In genomic region chr3:142764995-142765777, GRCm38 (mm10) we compare ENCODE assay signal across 8 mouse cellular contexts. TPM values are rescaled to one million over a fixed set of nuclear protein-coding genes. Genes with fewer than 3 reads are reported as not detected.
DNase-seq lines count a peak whose midpoint lies in the region; ATAC-seq and TF ChIP-seq lines count a peak whose summit lies in the region.

Gtf2b (plus strand) TSS chr3:142765045.

- no peaks in the 10 kb centered on the region for H3K36me3 ChIP-seq in C2C12 (ENCODE audit: control insufficient read depth, insufficient read depth)
- H3K36me3 ChIP-seq in erythroblast, embryonic 14.5 days (ENCODE audit: control insufficient read depth): peaks cover 2% of the 10 kb centered on the region; the same call in 1 of the 2 replicates
- H3K36me3 ChIP-seq in heart, embryonic 12.5 days: no peaks in the 10 kb centered on the region
- H3K36me3 ChIP-seq in kidney, postnatal 0 days (ENCODE audit: insufficient read depth, low read length): no peaks in the 10 kb centered on the region
- no peaks in the 10 kb centered on the region for H3K36me3 ChIP-seq in liver, embryonic 11.5 days (ENCODE audit: control insufficient read depth, insufficient read depth, low read length)
- no peaks in the 10 kb centered on the region for H3K36me3 ChIP-seq in stomach, embryonic 14.5 days (ENCODE audit: control insufficient read depth, insufficient read depth, low read length)

- TF ChIP-seq CTCF in C2C12 (IDR thresholded peaks at IDR 0.05; ENCODE audit: control insufficient read depth, insufficient read depth, insufficient read length): no peak
- TF ChIP-seq CTCF in brain, embryonic 14.5 days (IDR thresholded peaks at IDR 0.05; ENCODE audit: borderline replicate concordance, extremely low read depth, insufficient read depth, insufficient read length): no peak
- TF ChIP-seq CTCF in kidney, postnatal 0 days (IDR thresholded peaks at IDR 0.05; ENCODE audit: low read depth): 0 out of 2 replicates have a peak, but pooled peaks have one; percentile 7

- peak within 1 kb of the TSS; percentile 74; the same call in 1 of the 2 replicates for H3K27ac ChIP-seq in heart, embryonic 12.5 days (ENCODE audit: poor library complexity, severe bottlenecking)
- peak within 1 kb of the TSS; percentile 79 for H3K27ac ChIP-seq in kidney, postnatal 0 days
- H3K27ac ChIP-seq in liver, embryonic 11.5 days (ENCODE audit: low read depth, low read length): peak within 1 kb of the TSS; percentile 85
- H3K27ac ChIP-seq in stomach, embryonic 14.5 days (ENCODE audit: low read length): peak within 1 kb of the TSS; percentile 81

- ATAC-seq in heart, embryonic 12.5 days (ENCODE audit: insufficient number of reproducible peaks, low FRiP score): peak; percentile 99
- peak; percentile 100 for ATAC-seq in kidney, postnatal 0 days (replicated peaks; ENCODE audit: low FRiP score, low read depth)
- ATAC-seq in liver, embryonic 11.5 days (replicated peaks; ENCODE audit: low FRiP score): peak; percentile 99
- peak; percentile 100 for ATAC-seq in stomach, embryonic 14.5 days (ENCODE audit: insufficient number of reproducible peaks, insufficient read depth, low FRiP score, low read depth)

- H3K9ac ChIP-seq in heart, embryonic 12.5 days: peak within 1 kb of the TSS; percentile 92
- H3K9ac ChIP-seq in kidney, postnatal 0 days (ENCODE audit: low read depth, low read length): peak within 1 kb of the TSS; percentile 90
- peak within 1 kb of the TSS; percentile 93 for H3K9ac ChIP-seq in liver, embryonic 11.5 days (ENCODE audit: low read depth, low read length)
- peak within 1 kb of the TSS; percentile 93 for H3K9ac ChIP-seq in stomach, embryonic 14.5 days (replicated peaks; ENCODE audit: low read depth, low read length)

- WGBS in heart, embryonic 12.5 days: under 1% methylated on average over 64 of the region's 64 CpGs
- under 1% methylated on average over 64 of the region's 64 CpGs for WGBS in kidney, postnatal 0 days
- WGBS in liver, embryonic 11.5 days: under 1% methylated on average over 64 of the region's 64 CpGs
- WGBS in stomach, embryonic 14.5 days: under 1% methylated on average over 63 of the region's 64 CpGs

- H3K4me2 ChIP-seq in heart, embryonic 12.5 days: peak within 1 kb of the TSS; percentile 74
- peak within 1 kb of the TSS; percentile 83 for H3K4me2 ChIP-seq in kidney, postnatal 0 days (ENCODE audit: low read length)
- H3K4me2 ChIP-seq in liver, embryonic 11.5 days: peak within 1 kb of the TSS; percentile 70
- H3K4me2 ChIP-seq in stomach, embryonic 14.5 days (replicated peaks; ENCODE audit: low read depth, low read length): peak within 1 kb of the TSS; percentile 90

- peaks cover 52% of the 10 kb centered on the region for H3K79me2 ChIP-seq in C2C12 (ENCODE audit: control insufficient read depth, insufficient read depth)

- peak within 1 kb of the TSS; percentile 95 for H3ac ChIP-seq in C2C12 (ENCODE audit: control insufficient read depth, insufficient read length, low read depth)

- no peaks in the 10 kb centered on the region for H3K9me3 ChIP-seq in erythroblast, embryonic 14.5 days (ENCODE audit: control insufficient read depth, low read length)
- H3K9me3 ChIP-seq in heart, embryonic 12.5 days (replicated peaks): no peaks in the 10 kb centered on the region
- no peaks in the 10 kb centered on the region for H3K9me3 ChIP-seq in kidney, postnatal 0 days (replicated peaks; ENCODE audit: low read length)
- no peaks in the 10 kb centered on the region for H3K9me3 ChIP-seq in liver, embryonic 11.5 days (ENCODE audit: control insufficient read depth, low read length)
- no peaks in the 10 kb centered on the region for H3K9me3 ChIP-seq in stomach, embryonic 14.5 days (ENCODE audit: control insufficient read depth, low read depth, low read length)

- H3K4me1 ChIP-seq in erythroblast, embryonic 14.5 days (ENCODE audit: control insufficient read depth): peaks cover 39% of the 10 kb centered on the region
- peaks cover 25% of the 10 kb centered on the region for H3K4me1 ChIP-seq in heart, embryonic 12.5 days (replicated peaks)
- H3K4me1 ChIP-seq in kidney, postnatal 0 days (replicated peaks; ENCODE audit: insufficient read depth, low read length): no peaks in the 10 kb centered on the region
- H3K4me1 ChIP-seq in liver, embryonic 11.5 days (replicated peaks; ENCODE audit: control insufficient read depth, insufficient read depth, low read length): peaks cover 21% of the 10 kb centered on the region
- H3K4me1 ChIP-seq in stomach, embryonic 14.5 days (ENCODE audit: control insufficient read depth, insufficient read depth, low read length): peaks cover 7% of the 10 kb centered on the region; the same call in 1 of the 2 replicates

- peak within 1 kb of the TSS; percentile 82 for H3K4me3 ChIP-seq in C2C12 (ENCODE audit: insufficient read depth, poor library complexity, severe bottlenecking)
- H3K4me3 ChIP-seq in erythroblast, embryonic 14.5 days (replicated peaks): peak within 1 kb of the TSS; percentile 97
- H3K4me3 ChIP-seq in heart, embryonic 12.5 days: peak within 1 kb of the TSS; percentile 78
- peak within 1 kb of the TSS; percentile 96 for H3K4me3 ChIP-seq in kidney, postnatal 0 days (replicated peaks; ENCODE audit: low read depth, low read length)
- H3K4me3 ChIP-seq in liver, embryonic 11.5 days (ENCODE audit: low read depth, low read length): peak within 1 kb of the TSS; percentile 93
- peak within 1 kb of the TSS; percentile 83 for H3K4me3 ChIP-seq in stomach, embryonic 14.5 days (ENCODE audit: low read depth, low read length)

- no peaks in the 10 kb centered on the region for H3K27me3 ChIP-seq in C2C12 (ENCODE audit: control insufficient read depth, insufficient read depth, insufficient read length)
- no peaks in the 10 kb centered on the region for H3K27me3 ChIP-seq in erythroblast, embryonic 14.5 days (ENCODE audit: control insufficient read depth)
- H3K27me3 ChIP-seq in heart, embryonic 12.5 days (replicated peaks): no peaks in the 10 kb centered on the region
- no peaks in the 10 kb centered on the region for H3K27me3 ChIP-seq in kidney, postnatal 0 days (ENCODE audit: insufficient read depth, low read length)
- no peaks in the 10 kb centered on the region for H3K27me3 ChIP-seq in liver, embryonic 11.5 days (replicated peaks; ENCODE audit: control insufficient read depth, insufficient read depth, low read length)
- H3K27me3 ChIP-seq in stomach, embryonic 14.5 days (ENCODE audit: control insufficient read depth, insufficient read depth, low read length): no peaks in the 10 kb centered on the region

- DNase-seq in brain, embryonic 14.5 days (ENCODE audit: low read depth): peak; percentile 97
- peak; percentile 95 for DNase-seq in kidney, postnatal 0 days (ENCODE audit: low spot score)
- DNase-seq in liver, embryonic 11.5 days (ENCODE audit: low spot score): peak; percentile 93
- peak; percentile 96 for DNase-seq in naive thymus-derived CD4-positive, alpha-beta T cell, adult 2 months (ENCODE audit: low read depth)

- peak; percentile 96 for TF ChIP-seq POLR2A in brain, embryonic 14.5 days (IDR thresholded peaks at IDR 0.05; ENCODE audit: borderline replicate concordance, extremely low read depth, insufficient read depth, insufficient read length, poor library complexity, severe bottlenecking)

- peaks cover 47% of the 10 kb centered on the region for H3K79me3 ChIP-seq in C2C12 (ENCODE audit: low read depth)

TF ChIP-seq in C2C12, 6 proteins besides CTCF, POLR2A, EP300 and RAD21:
- TF ChIP-seq USF1 (IDR thresholded peaks at IDR 0.05; ENCODE audit: low read depth): no peak
- peak; percentile 60 for TF ChIP-seq MAX (IDR thresholded peaks at IDR 0.05)
- no peak for TF ChIP-seq MYOG (IDR thresholded peaks at IDR 0.05; ENCODE audit: control insufficient read depth, extremely low read depth, insufficient read length)
- no peak for TF ChIP-seq CEBPB (IDR thresholded peaks at IDR 0.05; ENCODE audit: low read depth)
- no peak for TF ChIP-seq FOSL1 (IDR thresholded peaks at IDR 0.05; ENCODE audit: insufficient read depth, low read length, poor library complexity, severe bottlenecking)
- no peak for TF ChIP-seq MYOD1 (IDR thresholded peaks at IDR 0.05; ENCODE audit: control insufficient read depth, insufficient read length, low read depth)
TF ChIP-seq in C2C12: peak in this region for 1.

RNA-seq across cellular contexts. Expression of gene Gtf2b, which starts in this region (rescaled TPM):
- polyA plus RNA-seq in C2C12 (2012; fragmentation: generic; extraction: Trizol): 27.5 TPM
- 58.3 and 69.3 TPM in 2 replicates for polyA plus RNA-seq in brain, embryonic 14.5 days (2012; rRNA removed)
- polyA plus RNA-seq in erythroblast, embryonic 14.5 days (2012): 0.28 and 0.42 TPM in 2 replicates
- polyA plus RNA-seq in heart, embryonic 12.5 days (2016; fragmentation: Nextera tagmentation; extraction: Ambion mirVana): 56.6 and 58.4 TPM in 2 replicates
- polyA plus RNA-seq in kidney, postnatal 0 days (2015; fragmentation: Nextera tagmentation; extraction: Ambion mirVana): 79.0 and 84.9 TPM in 2 replicates
- polyA plus RNA-seq in liver, embryonic 11.5 days (2014; fragmentation: Nextera tagmentation; extraction: Ambion mirVana): 67.3 and 74.1 TPM in 2 replicates
- 78.5 and 78.8 TPM in 2 replicates for polyA plus RNA-seq in stomach, embryonic 14.5 days (2014; fragmentation: Nextera tagmentation; extraction: Ambion mirVana)

Comparison
In these comparisons a context has a peak if more than half of its experiments do, and no peak if none do; other contexts are left out.
1. Peak in every context shown above with its lines: DNase-seq, ATAC-seq, H3K4me3 ChIP-seq and H3K27ac ChIP-seq.
2. RNA of gene Gtf2b (polyA plus RNA-seq): 79.0 to 84.9 TPM in kidney, postnatal 0 days, 78.5 to 78.8 TPM in stomach, embryonic 14.5 days, 67.3 to 74.1 TPM in liver, embryonic 11.5 days, 56.6 to 58.4 TPM in heart, embryonic 12.5 days, 58.3 to 69.3 TPM in brain, embryonic 14.5 days and 27.5 TPM in C2C12 (single experiment); 0.28 to 0.42 TPM in erythroblast, embryonic 14.5 days; every median in the first group is over 10 times any median in the second.